Mouse (Mus musculus) hindbrain, embryonic 10.5 days (tissue): ENCODE measurements at regions not wholly inside any gene's neighbourhood (a gene's known extent, or its start where the extent isn't known, plus 50 kb on each side); places are given as distances from the start of the nearest gene placed in this dataset.

Experiments
- DNase-seq: peaks from one replicate; pipeline ENCODE4 v3.0.0-alpha.2; 2017; ENCODE audit warnings: low spot score
- H3K27ac ChIP-seq: fragments of 300-500 bp; sonication (generic); 2 replicates; pipeline ENCODE4 v1.5.1; 2016; ENCODE audit warnings: mild to moderate bottlenecking, moderate library complexity
- H3K27me3 ChIP-seq: fragments of 300-500 bp; sonication (generic); 2 replicates; pipeline ENCODE4 v1.6.1; 2016; ENCODE audit warnings: mild to moderate bottlenecking; ENCODE audit not compliant: poor library complexity, insufficient read depth, severe bottlenecking
- H3K36me3 ChIP-seq: fragments of 300-500 bp; sonication (generic); 2 replicates; pipeline ENCODE4 v1.6.1; 2016; ENCODE audit warnings: mild to moderate bottlenecking, moderate library complexity
- H3K4me1 ChIP-seq: fragments of 300-500 bp; sonication (generic); replicated peaks from 2 replicates; pipeline ENCODE4 v1.6.1; 2016; ENCODE audit warnings: mild to moderate bottlenecking
- H3K4me3 ChIP-seq: fragments of 300-500 bp; sonication (generic); 2 replicates; pipeline ENCODE4 v1.5.1; 2016; ENCODE audit warnings: mild to moderate bottlenecking, moderate library complexity
- H3K9me3 ChIP-seq: fragments of 300-500 bp; sonication (generic); 2 replicates; pipeline ENCODE4 v1.6.1; 2016; ENCODE audit warnings: mild to moderate bottlenecking, moderate library complexity
- WGBS: fragments of 180-500 bp; shearing (Covaris S2); methylation state at CpG from one replicate; pipeline ENCODE4 v1.1.7; 2016; 5-methylcytosine and 5-hydroxymethylcytosine counted together

DNA sequence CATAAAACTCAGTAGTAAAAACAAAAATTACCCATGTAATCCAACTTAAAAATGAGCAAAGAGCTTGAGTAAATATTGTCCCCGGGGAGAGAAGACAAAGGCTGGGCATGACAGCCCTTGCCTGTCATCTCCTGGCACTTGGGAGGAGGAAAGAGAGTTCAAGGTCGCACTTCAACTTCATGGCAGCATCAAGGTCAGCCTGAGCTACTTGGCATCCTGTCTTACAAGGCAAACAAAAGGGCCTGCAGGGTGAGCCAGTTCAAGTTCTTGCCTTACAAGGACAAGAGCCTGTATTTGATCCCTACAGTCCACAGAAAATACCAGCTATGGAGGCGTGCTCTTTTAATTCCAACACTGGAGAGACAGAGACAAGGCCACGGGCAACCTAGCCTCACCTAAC lies 67.1 kb upstream of the Phactr1 start:
- H3K27ac ChIP-seq: no peak overlapping the region
- no peaks in the 10 kb centered on the region for H3K9me3 ChIP-seq
- H3K36me3 ChIP-seq: no peaks in the 10 kb centered on the region
- H3K27me3 ChIP-seq: no peaks in the 10 kb centered on the region
- DNase-seq: no peak
- H3K4me3 ChIP-seq: no peak overlapping the region
- WGBS: 87% methylated on average over 4 of the region's 4 CpGs
- 0 out of 2 replicates have a peak, but pooled peaks cover 6% of the 10 kb centered on the region for H3K4me1 ChIP-seq

DNA sequence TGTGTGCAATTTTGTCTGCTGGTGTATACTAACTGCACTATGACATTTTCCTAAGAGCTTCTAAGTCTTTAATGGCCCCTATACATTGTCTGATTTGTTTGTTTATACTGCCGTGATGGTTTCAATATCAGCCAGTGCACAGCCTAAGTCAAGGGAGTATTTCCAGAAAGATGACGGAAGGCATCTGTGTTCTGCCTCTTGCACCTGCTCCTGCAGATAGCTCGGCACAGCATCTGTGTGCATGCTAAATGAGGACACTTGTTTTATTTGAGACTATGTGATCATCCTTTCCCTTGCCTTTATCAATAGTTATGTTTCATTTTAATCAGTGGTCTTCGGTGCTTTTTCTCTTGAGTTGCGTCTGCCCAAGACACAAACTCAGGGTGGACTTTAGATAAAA lies 64.6 kb upstream of the Phactr1 start:
- H3K36me3 ChIP-seq: no peaks in the 10 kb centered on the region
- no peak for DNase-seq
- no peaks in the 10 kb centered on the region for H3K4me1 ChIP-seq
- no peak overlapping the region for H3K27ac ChIP-seq
- no peak overlapping the region for H3K4me3 ChIP-seq
- 88% methylated on average over 5 of the region's 5 CpGs for WGBS
- H3K27me3 ChIP-seq: no peaks in the 10 kb centered on the region
- H3K9me3 ChIP-seq: no peaks in the 10 kb centered on the region

- no peak for DNase-seq
- Histone ChIP-seq H3K4me3 (no peak overlapping the region), H3K9me3 (no peaks in the 10 kb centered on the region), H3K27ac (no peak overlapping the region), H3K27me3 (no peaks in the 10 kb centered on the region), H3K4me1 (no peaks in the 10 kb centered on the region), H3K36me3 (no peaks in the 10 kb centered on the region)
- 91% methylated on average over 6 of the region's 6 CpGs for WGBS
Observed at GRCm38 (mm10) chr13:42617225-42617624, 63.2 kb upstream of the Phactr1 start.

DNA sequence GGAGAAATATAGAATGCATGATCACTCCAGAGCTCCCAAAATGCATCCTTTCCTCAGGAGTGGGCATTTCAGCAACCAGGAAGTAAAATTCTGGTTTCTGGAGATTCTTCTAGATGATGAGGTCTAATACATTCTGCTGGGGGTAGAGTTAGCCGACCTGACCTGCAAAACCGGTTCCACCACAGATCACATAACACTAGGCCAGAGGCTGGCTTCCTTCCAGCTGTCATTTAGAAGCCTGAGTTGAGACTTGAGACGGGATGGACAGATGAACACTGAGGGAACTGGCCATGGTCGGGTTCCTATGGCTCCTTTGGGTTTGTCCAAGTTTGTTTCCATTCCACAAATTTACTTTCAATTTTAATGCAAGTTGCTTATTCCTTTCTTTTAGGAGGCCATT lies 62.6 kb upstream of the Phactr1 start:
- H3K27ac ChIP-seq: no peak overlapping the region
- 59% methylated on average over 4 of the region's 4 CpGs for WGBS
- no peak overlapping the region for H3K4me3 ChIP-seq
- H3K27me3 ChIP-seq: no peaks in the 10 kb centered on the region
- H3K9me3 ChIP-seq: no peaks in the 10 kb centered on the region
- H3K36me3 ChIP-seq: no peaks in the 10 kb centered on the region
- no peaks in the 10 kb centered on the region for H3K4me1 ChIP-seq
- no peak for DNase-seq

DNA sequence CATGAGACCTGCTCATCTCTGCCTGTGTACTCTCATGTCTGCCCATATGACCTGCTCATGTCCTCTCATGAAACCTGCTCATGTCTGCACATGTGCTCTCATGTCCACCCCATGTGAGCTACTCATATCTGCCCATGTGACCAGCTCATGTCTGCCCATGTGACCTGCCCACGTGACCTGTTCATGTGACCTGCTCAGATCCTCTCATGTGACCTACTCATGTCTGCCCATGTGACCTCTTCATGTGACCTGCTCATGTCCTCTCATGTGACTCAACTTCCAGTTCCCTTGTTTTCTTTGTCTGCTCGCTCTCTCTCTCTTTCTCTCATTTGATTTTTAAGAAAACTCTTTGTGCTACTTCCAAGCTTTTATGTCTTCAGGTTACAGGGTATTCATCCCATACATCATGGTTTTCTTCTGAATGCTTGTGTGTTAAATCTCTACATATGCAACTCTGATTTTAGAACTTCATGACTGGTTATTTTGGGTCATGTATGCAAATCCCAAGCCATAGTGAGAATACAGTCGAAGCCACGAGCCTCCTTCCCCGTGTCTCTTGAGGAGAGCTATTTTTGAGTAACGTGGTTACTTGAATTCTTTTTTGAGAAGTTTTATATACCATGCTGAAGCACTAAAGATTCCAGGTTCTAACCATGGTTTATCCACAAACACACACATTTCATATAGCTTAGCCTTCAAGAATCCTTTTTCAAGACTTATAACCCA lies 60.7 kb upstream of the Phactr1 start:
- Histone ChIP-seq H3K27ac (no peak overlapping the region), H3K36me3 (no peaks in the 10 kb centered on the region), H3K4me1 (no peaks in the 10 kb centered on the region), H3K27me3 (no peaks in the 10 kb centered on the region), H3K4me3 (no peak overlapping the region), H3K9me3 (no peaks in the 10 kb centered on the region)
- WGBS: 91% methylated on average over 6 of the region's 6 CpGs
- DNase-seq: no peak

- Histone ChIP-seq H3K9me3 (no peaks in the 10 kb centered on the region), H3K27ac (no peak overlapping the region), H3K4me3 (no peak overlapping the region), H3K4me1 (no peaks in the 10 kb centered on the region), H3K27me3 (no peaks in the 10 kb centered on the region), H3K36me3 (no peaks in the 10 kb centered on the region)
- 51% methylated on average over 5 of the region's 5 CpGs for WGBS
- DNase-seq: peak; percentile 33
Observed at GRCm38 (mm10) chr13:42623491-42623890, 56.9 kb upstream of the Phactr1 start.
